Mouse (Mus musculus) lung, adult 2 months (tissue): ENCODE measurements around the gene Snrpd3. TPM values are rescaled to one million over a fixed set of nuclear protein-coding genes. Genes with fewer than 3 reads are reported as not detected.
"Not testable (repeated sequence)": the region's sequence is repeated elsewhere in the genome, so short reads cannot be mapped to it uniquely, and the experiment has no call there.

ENCODE experiments used
- DNase-seq: peaks from one replicate; pipeline ENCODE4 v3.0.0; 2022
- H3K4me1 ChIP-seq: fragments of 200-500 bp; 2 replicates; pipeline ENCODE4 v1.6.1; 2011; ENCODE audit warnings: low read length; ENCODE audit not compliant: control insufficient read depth, insufficient read depth
- H3K4me3 ChIP-seq: fragments of 200-500 bp; replicated peaks from 2 replicates; pipeline ENCODE3; 2011; ENCODE audit warnings: low read depth, mild to moderate bottlenecking, control low read depth, low read length; ENCODE audit errors: extremely low read depth
- CTCF ChIP-seq: fragments of 200-500 bp; IDR thresholded peaks from 2 replicates; pipeline ENCODE4 v1.5.1; 2011; ENCODE audit warnings: mild to moderate bottlenecking, low read length, control low read depth; ENCODE audit not compliant: insufficient read depth
- POLR2A ChIP-seq: fragments of 200-500 bp; IDR thresholded peaks from 2 replicates; pipeline ENCODE4 v1.6.1; 2011; ENCODE audit warnings: low read depth, mild to moderate bottlenecking, control low read depth, low read length, borderline replicate concordance; ENCODE audit errors: extremely low read depth
- WGBS: fragments of 180-500 bp; shearing (Covaris S2); methylation state at CpG from one replicate; pipeline ENCODE4 v1.1.7; 2018; 5-methylcytosine and 5-hydroxymethylcytosine counted together
- polyA plus RNA-seq: library from polyadenylated mRNA; depleted of rRNA; stranded (reverse); fragments of >200 nt; gene quantifications from 2 replicates; pipeline ENCODE4 v1.2.3, GENCODE M21; 2012; rRNA removed

Gene Snrpd3
- polyA plus RNA-seq, result 11.5 and 17.2 TPM in 2 replicates

GRCm38 (mm10) chr10:75517073-75517757, at the start of gene Snrpd3:
Snrpd3 (plus strand) TSS chr10:75517551.
- WGBS, result under 1% methylated on average over 45 of the region's 52 CpGs

DNA sequence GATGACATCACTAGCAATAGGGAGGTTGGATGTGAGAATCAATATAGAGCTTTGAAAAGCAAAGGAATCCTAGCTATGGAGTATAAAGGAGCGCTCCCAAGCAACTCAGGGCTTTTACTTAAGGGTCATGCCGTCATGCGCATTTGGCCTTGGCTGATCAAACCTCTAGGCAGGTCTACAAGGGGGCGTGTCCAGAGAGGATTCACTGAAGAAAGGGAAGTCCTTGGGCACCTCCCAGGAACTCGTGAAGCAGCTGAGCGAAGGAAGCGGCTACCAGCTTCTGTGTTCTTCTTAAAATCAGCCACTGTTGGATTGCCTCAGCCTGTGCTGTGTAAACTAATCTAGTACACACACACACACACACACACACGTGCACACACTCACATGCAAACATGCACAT, 43.9 kb upstream of the Snrpd3 start:
- TF ChIP-seq POLR2A (no peak), CTCF (no peak)
- WGBS, result 63% methylated on average over 8 of the region's 8 CpGs
- Histone ChIP-seq H3K4me3 (no peak overlapping the region), H3K4me1 (no peaks in the 10 kb centered on the region; the same call in 1 of the 2 replicates)
- no peak for DNase-seq

More at GRCm38 (mm10) chr10:75517073-75517757, at the start of gene Snrpd3:
- Histone ChIP-seq H3K4me1 (peaks cover 17% of the 10 kb centered on the region), H3K4me3 (peak within 1 kb of the TSS; percentile 86)
- DNase-seq, result peak; percentile 87
- TF ChIP-seq CTCF (no peak), POLR2A (peak; percentile 81)

DNA sequence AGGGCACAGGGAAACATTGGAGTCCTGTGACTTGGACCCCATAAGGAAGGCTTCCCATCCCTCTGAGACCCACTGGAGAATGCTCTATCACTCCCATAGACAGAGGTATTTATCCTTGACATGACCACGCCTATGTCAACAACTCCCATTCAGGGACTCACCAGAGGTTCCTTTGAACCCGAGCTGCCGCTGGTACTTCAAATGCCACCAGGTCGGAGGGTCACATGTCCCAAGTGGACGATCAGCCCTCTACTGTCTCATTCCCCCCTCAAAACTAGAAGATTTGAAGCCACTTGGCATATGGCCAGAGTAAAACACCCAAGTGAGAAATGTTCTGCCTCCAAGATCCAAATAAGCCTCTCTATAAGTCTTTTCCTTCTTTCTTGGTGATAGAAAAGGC, 42.8 kb upstream of the Snrpd3 start:
- 31% methylated on average over 5 of the region's 5 CpGs for WGBS
- no peak for DNase-seq
- H3K4me3 ChIP-seq, result no peak overlapping the region
- TF ChIP-seq CTCF (no peak), POLR2A (no peak)
- no peaks in the 10 kb centered on the region; the same call in 1 of the 2 replicates for H3K4me1 ChIP-seq

GRCm38 (mm10) chr10:75475139-75475850, 42.1 kb upstream of the Snrpd3 start:
- H3K4me3 ChIP-seq, H3K4me1 ChIP-seq, DNase-seq: not testable (repeated sequence)
- WGBS, result 51% methylated on average over 5 of the region's 6 CpGs

DNA sequence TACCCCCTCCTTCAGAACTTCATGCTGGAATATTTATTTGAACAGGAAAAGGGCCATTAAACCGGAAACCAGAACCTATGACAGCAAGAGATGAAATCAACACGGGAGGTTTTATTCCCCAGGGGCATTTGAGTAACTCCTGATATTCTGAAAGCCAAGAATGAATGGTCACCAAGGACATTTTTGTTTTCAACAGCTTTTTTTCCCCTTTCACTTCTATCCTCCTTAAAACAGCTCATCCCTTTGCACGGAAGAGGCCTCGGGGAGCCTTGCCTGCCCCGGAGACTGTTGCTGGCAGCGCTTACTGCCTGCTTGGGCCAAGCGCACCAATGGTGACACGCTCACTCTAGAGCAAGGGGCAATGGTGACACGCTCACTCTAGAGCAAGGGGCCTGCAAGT, 40.3 kb upstream of the Snrpd3 start:
- no peak for DNase-seq
- TF ChIP-seq CTCF (no peak), POLR2A (no peak)
- Histone ChIP-seq H3K4me3 (no peak overlapping the region), H3K4me1 (no peaks in the 10 kb centered on the region; the same call in 1 of the 2 replicates)
- 44% methylated on average over 9 of the region's 9 CpGs for WGBS

- no peak for DNase-seq
- 86% methylated on average over 2 of the region's 2 CpGs for WGBS
- Histone ChIP-seq H3K4me1 (no peaks in the 10 kb centered on the region), H3K4me3 (no peak overlapping the region)
- TF ChIP-seq CTCF (no peak), POLR2A (no peak)
These were observed 37.4 kb upstream of the Snrpd3 start for GRCm38 (mm10) chr10:75479955-75480354.

DNA sequence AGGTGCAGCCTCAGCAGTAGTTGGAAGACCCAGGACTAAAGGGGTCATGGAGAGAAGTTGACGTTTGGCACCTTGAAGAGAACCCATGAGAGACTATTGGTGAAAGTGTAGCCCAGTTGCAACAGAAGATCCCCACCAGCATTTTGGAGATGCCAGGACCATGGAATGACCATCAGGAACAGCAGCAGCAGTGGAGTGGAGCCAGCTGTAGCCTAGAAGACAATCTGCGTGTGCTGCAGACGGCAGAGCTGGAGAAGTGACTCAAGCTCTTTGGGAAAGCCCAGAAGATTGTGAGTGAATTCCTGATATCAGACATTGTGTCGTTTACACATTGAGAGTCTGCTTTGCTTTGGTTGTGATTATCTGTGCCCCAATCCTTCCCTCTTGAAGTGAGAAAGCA, 35.6 kb upstream of the Snrpd3 start:
- no peak for DNase-seq
- WGBS, result 68% methylated on average over 4 of the region's 4 CpGs
- TF ChIP-seq POLR2A (no peak), CTCF (no peak)
- Histone ChIP-seq H3K4me3 (no peak overlapping the region), H3K4me1 (no peaks in the 10 kb centered on the region)

DNA sequence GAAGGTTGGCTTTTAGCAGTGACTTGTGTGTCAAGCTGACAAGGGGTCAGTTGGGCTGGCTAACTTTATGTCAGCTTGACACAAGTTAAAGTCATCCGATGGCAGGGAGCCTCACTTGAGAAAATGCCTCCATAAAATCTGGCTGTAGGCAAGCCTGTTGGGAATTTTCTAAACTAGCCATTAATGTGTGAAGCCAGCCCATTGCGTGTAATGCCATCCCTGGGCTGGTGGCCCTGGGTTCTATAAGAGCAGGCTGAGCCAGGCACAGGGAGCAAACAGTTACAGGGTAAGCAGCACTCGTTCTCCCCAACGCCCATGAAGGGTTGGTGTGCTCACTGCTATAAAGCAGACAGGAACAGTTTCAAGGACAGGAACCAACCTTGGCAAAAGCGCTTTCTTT, 35.1 kb upstream of the Snrpd3 start:
- no peaks in the 10 kb centered on the region for H3K4me1 ChIP-seq
- TF ChIP-seq CTCF (no peak), POLR2A (no peak)
- WGBS, result 71% methylated on average over 5 of the region's 5 CpGs
- no peak for DNase-seq
- H3K4me3 ChIP-seq, result no peak overlapping the region

DNA sequence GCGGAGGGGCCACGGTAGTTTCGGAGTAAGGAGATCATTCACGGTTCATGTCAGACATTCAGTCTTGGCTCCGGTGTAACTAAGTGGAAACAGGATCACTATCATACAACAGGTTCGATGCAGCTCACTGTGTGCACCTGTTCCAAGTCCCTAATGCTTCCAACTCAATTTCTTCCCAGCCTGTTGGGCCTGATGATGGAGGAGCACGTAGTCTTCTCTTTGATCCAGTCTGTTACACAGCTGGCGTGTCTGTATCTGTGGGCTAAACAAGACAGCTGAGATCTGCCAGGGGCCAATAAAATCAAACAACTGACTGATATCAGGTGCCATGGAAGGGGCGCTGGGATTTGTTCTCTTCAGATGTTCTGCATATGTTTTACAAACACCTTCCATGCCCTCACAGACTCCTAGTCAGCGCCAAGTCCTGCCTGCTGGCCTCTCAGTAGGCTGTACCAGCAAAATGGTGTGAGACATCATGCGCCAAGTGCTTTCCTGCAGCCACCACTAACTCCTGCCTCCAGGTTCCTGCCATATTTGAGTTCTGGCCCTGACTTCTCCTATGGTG, 34.4 kb upstream of the Snrpd3 start:
- H3K4me3 ChIP-seq, result no peak overlapping the region
- H3K4me1 ChIP-seq, result no peaks in the 10 kb centered on the region
- WGBS, result 91% methylated on average over 11 of the region's 11 CpGs
- DNase-seq, result no peak
- TF ChIP-seq POLR2A (no peak), CTCF (no peak)

GRCm38 (mm10) chr10:75484066-75484465, 33.3 kb upstream of the Snrpd3 start:
- TF ChIP-seq CTCF (no peak), POLR2A (no peak)
- DNase-seq, result no peak
- Histone ChIP-seq H3K4me3 (no peak overlapping the region), H3K4me1 (no peaks in the 10 kb centered on the region)
- WGBS, result 90% methylated on average over 6 of the region's 6 CpGs
